Mouse (Mus musculus): ENCODE measurements around the gene Acsf2.

DNA sequence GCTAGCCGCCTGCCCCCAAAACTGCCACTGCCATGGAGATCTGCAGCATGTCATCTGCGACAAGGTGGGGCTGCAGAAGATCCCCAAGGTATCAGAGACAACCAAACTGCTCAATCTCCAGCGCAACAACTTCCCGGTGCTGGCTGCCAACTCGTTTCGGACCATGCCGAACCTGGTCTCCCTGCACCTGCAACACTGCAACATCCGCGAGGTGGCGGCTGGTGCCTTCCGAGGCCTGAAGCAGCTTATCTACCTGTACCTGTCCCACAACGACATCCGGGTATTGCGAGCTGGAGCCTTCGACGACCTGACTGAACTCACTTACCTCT lies 36.6 kb downstream of the Acsf2 start:
- TF ChIP-seq GATA1 (IDR thresholded peaks at IDR 0.05; ENCODE audit: low read length) (no peak), TAL1 (IDR thresholded peaks at IDR 0.05; ENCODE audit: low read length) (no peak)
